Mouse (Mus musculus) limb, embryonic 10.5 days (tissue): ENCODE results near the gene Cep41. TPM values are rescaled to one million over a fixed set of nuclear protein-coding genes. Genes with fewer than 3 reads are reported as not detected.
A peak's percentile ranks its signal among the peaks of the same experiment; 100 is the strongest.

ENCODE experiments used
- DNase-seq: peaks from one replicate; pipeline ENCODE4 v3.0.0-alpha.2; 2017; ENCODE audit warnings: low spot score
- H3K27ac ChIP-seq: fragments of 300-500 bp; sonication (generic); 2 replicates; pipeline ENCODE4 v1.5.1; 2016; ENCODE audit warnings: mild to moderate bottlenecking
- H3K27me3 ChIP-seq: fragments of 300-500 bp; sonication (generic); 2 replicates; pipeline ENCODE4 v1.6.1; 2016; ENCODE audit warnings: low read depth, mild to moderate bottlenecking; ENCODE audit not compliant: poor library complexity, severe bottlenecking
- H3K36me3 ChIP-seq: fragments of 300-500 bp; sonication (generic); 2 replicates; pipeline ENCODE4 v1.6.1; 2016; ENCODE audit warnings: mild to moderate bottlenecking, moderate library complexity
- H3K4me1 ChIP-seq: fragments of 300-500 bp; sonication (generic); 2 replicates; pipeline ENCODE4 v1.6.1; 2016
- H3K4me3 ChIP-seq: fragments of 300-500 bp; sonication (generic); 2 replicates; pipeline ENCODE4 v1.5.1; 2016; ENCODE audit warnings: mild to moderate bottlenecking, moderate library complexity
- H3K9me3 ChIP-seq: fragments of 300-500 bp; sonication (generic); replicated peaks from 2 replicates; pipeline ENCODE4 v1.6.1; 2016; ENCODE audit warnings: mild to moderate bottlenecking
- WGBS: fragments of 180-500 bp; shearing (Covaris S2); methylation state at CpG from one replicate; pipeline ENCODE4 v1.1.7; 2016; 5-methylcytosine and 5-hydroxymethylcytosine counted together
- polyA plus RNA-seq: library from polyadenylated mRNA; unstranded; fragments of >200 nt; fragmentation: Nextera tagmentation; extraction: Ambion mirVana; gene quantifications from 2 replicates; pipeline ENCODE4 v1.2.1, GENCODE M21; 2016

Gene Cep41
- polyA plus RNA-seq, 1 experiment from 2014 or later: 33.1 TPM

GRCm38 (mm10) chr6:30654402-30654859 lies 39.1 kb downstream of the Cep41 start:
- H3K4me1 ChIP-seq: peaks cover 67% of the 10 kb centered on the region

GRCm38 (mm10) chr6:30653518-30653917 lies 40.0 kb downstream of the Cep41 start:
- Histone ChIP-seq H3K27me3 (no peaks in the 10 kb centered on the region), H3K4me1 (peaks cover 70% of the 10 kb centered on the region), H3K9me3 (no peaks in the 10 kb centered on the region), H3K36me3 (peaks cover 38% of the 10 kb centered on the region), H3K4me3 (no peak overlapping the region), H3K27ac (peak overlapping the region; percentile 89)
- 86% methylated on average over 6 of the region's 6 CpGs for WGBS
- no peak for DNase-seq

More at GRCm38 (mm10) chr6:30654402-30654859, 39.1 kb downstream of the Cep41 start:
- Histone ChIP-seq H3K27me3 (no peaks in the 10 kb centered on the region), H3K4me3 (no peak overlapping the region), H3K36me3 (peaks cover 46% of the 10 kb centered on the region), H3K27ac (peak overlapping the region; percentile 89), H3K9me3 (no peaks in the 10 kb centered on the region)
- no peak for DNase-seq
- WGBS: 41% methylated on average over 6 of the region's 6 CpGs

GRCm38 (mm10) chr6:30652425-30653188 lies 40.9 kb downstream of the Cep41 start:
- WGBS: 56% methylated on average over 9 of the region's 9 CpGs
- no peaks in the 10 kb centered on the region for H3K9me3 ChIP-seq
- peaks cover 69% of the 10 kb centered on the region for H3K4me1 ChIP-seq
- peaks cover 31% of the 10 kb centered on the region for H3K36me3 ChIP-seq
- H3K27me3 ChIP-seq: no peaks in the 10 kb centered on the region
- peak overlapping the region; percentile 89 for H3K27ac ChIP-seq
- no peak for DNase-seq
- no peak overlapping the region for H3K4me3 ChIP-seq

- no peak for DNase-seq
- peaks cover 54% of the 10 kb centered on the region for H3K4me1 ChIP-seq
- peak overlapping the region; percentile 75 for H3K27ac ChIP-seq
- WGBS: 83% methylated on average over 11 of the region's 11 CpGs
- H3K36me3 ChIP-seq: peaks cover 8% of the 10 kb centered on the region; the same call in 1 of the 2 replicates
- no peaks in the 10 kb centered on the region for H3K9me3 ChIP-seq
- no peaks in the 10 kb centered on the region for H3K27me3 ChIP-seq
- no peak overlapping the region for H3K4me3 ChIP-seq
These were observed 43.8 kb downstream of the Cep41 start for GRCm38 (mm10) chr6:30649651-30650296.

- Histone ChIP-seq H3K36me3 (peaks cover 8% of the 10 kb centered on the region; the same call in 1 of the 2 replicates), H3K27me3 (no peaks in the 10 kb centered on the region), H3K27ac (peak overlapping the region; percentile 81), H3K9me3 (no peaks in the 10 kb centered on the region), H3K4me1 (peaks cover 44% of the 10 kb centered on the region), H3K4me3 (no peak overlapping the region)
- 82% methylated on average over 6 of the region's 6 CpGs for WGBS
- no peak for DNase-seq
These were observed 48.2 kb downstream of the Cep41 start for GRCm38 (mm10) chr6:30645379-30645778.

GRCm38 (mm10) chr6:30644462-30644861 lies 49.1 kb downstream of the Cep41 start:
- Histone ChIP-seq H3K27ac (peak overlapping the region; percentile 81), H3K4me3 (no peak overlapping the region), H3K36me3 (peaks cover 5% of the 10 kb centered on the region; the same call in 1 of the 2 replicates), H3K4me1 (peaks cover 39% of the 10 kb centered on the region), H3K9me3 (no peaks in the 10 kb centered on the region), H3K27me3 (no peaks in the 10 kb centered on the region)
- DNase-seq: no peak
- WGBS: 66% methylated on average over 3 of the region's 3 CpGs

GRCm38 (mm10) chr6:30643694-30644460 lies 49.7 kb downstream of the Cep41 start:
- Histone ChIP-seq H3K4me3 (no peak overlapping the region), H3K4me1 (peaks cover 37% of the 10 kb centered on the region), H3K9me3 (no peaks in the 10 kb centered on the region), H3K36me3 (0 out of 2 replicates have a peak, but pooled peaks cover 3% of the 10 kb centered on the region), H3K27me3 (no peaks in the 10 kb centered on the region), H3K27ac (peak overlapping the region; percentile 81)
- WGBS: 63% methylated on average over 12 of the region's 12 CpGs
- no peak for DNase-seq

GRCm38 (mm10) chr6:30638674-30639268 lies 54.8 kb downstream of the Cep41 start, which contains the start of gene Cpa1:
Cpa1 (plus strand) TSS chr6:30639218.
- H3K4me3 ChIP-seq: no peak within 1 kb of the TSS
- WGBS: 86% methylated on average over 5 of the region's 5 CpGs
- H3K9me3 ChIP-seq: no peaks in the 10 kb centered on the region
- peaks cover 46% of the 10 kb centered on the region for H3K4me1 ChIP-seq
- H3K27ac ChIP-seq: peak within 1 kb of the TSS; percentile 81
- no peaks in the 10 kb centered on the region for H3K27me3 ChIP-seq
- H3K36me3 ChIP-seq: 0 out of 2 replicates have a peak, but pooled peaks cover 3% of the 10 kb centered on the region
- no peak for DNase-seq

- H3K9me3 ChIP-seq: no peaks in the 10 kb centered on the region
- no peak for DNase-seq
- peak overlapping the region; percentile 90 for H3K27ac ChIP-seq
- 0 out of 2 replicates have a peak, but pooled peaks cover 3% of the 10 kb centered on the region for H3K36me3 ChIP-seq
- no peak overlapping the region for H3K4me3 ChIP-seq
- peaks cover 57% of the 10 kb centered on the region for H3K4me1 ChIP-seq
- no peaks in the 10 kb centered on the region for H3K27me3 ChIP-seq
- 42% methylated on average over 4 of the region's 4 CpGs for WGBS
These were observed 57.2 kb downstream of the Cep41 start for GRCm38 (mm10) chr6:30636186-30636842.

GRCm38 (mm10) chr6:30635361-30635862 lies 58.1 kb downstream of the Cep41 start:
- Histone ChIP-seq H3K36me3 (0 out of 2 replicates have a peak, but pooled peaks cover 3% of the 10 kb centered on the region), H3K4me1 (peaks cover 62% of the 10 kb centered on the region), H3K4me3 (no peak overlapping the region), H3K27ac (peak overlapping the region; percentile 90), H3K27me3 (no peaks in the 10 kb centered on the region), H3K9me3 (no peaks in the 10 kb centered on the region)
- no peak for DNase-seq
- 35% methylated on average over 8 of the region's 8 CpGs for WGBS

GRCm38 (mm10) chr6:30629989-30630388 lies 63.6 kb downstream of the Cep41 start:
- no peak for DNase-seq
- no peaks in the 10 kb centered on the region for H3K27me3 ChIP-seq
- H3K4me1 ChIP-seq: peaks cover 52% of the 10 kb centered on the region
- no peaks in the 10 kb centered on the region for H3K36me3 ChIP-seq
- peak overlapping the region; percentile 90; the same call in 1 of the 2 replicates for H3K27ac ChIP-seq
- no peaks in the 10 kb centered on the region for H3K9me3 ChIP-seq
- H3K4me3 ChIP-seq: no peak overlapping the region
- WGBS: 95% methylated on average over 1 of the region's 1 CpGs
